Mouse (Mus musculus): ENCODE data around the gene Ccnl1. TPM values are rescaled to one million over a fixed set of nuclear protein-coding genes. Genes with fewer than 3 reads are reported as not detected.

The Ccnl1 gene
- polyA plus RNA-seq (2015; fragmentation: Nextera tagmentation; extraction: Ambion mirVana): 109 and 110 TPM in 2 replicates

- H3K9ac ChIP-seq: peak within 1 kb of the TSS; percentile 96
- H3K27me3 ChIP-seq (replicated peaks): no peaks in the 10 kb centered on the region
- peaks cover 11% of the 10 kb centered on the region for H3K36me3 ChIP-seq
- no peaks in the 10 kb centered on the region for H3K9me3 ChIP-seq
- peaks cover 14% of the 10 kb centered on the region for H3K4me1 ChIP-seq
- peak; percentile 95 for ATAC-seq (ENCODE audit: insufficient read depth, low FRiP score, low read depth)
- H3K27ac ChIP-seq: peak within 1 kb of the TSS; percentile 100
- peak within 1 kb of the TSS; percentile 66 for H3K4me2 ChIP-seq
- WGBS: under 1% methylated on average over 54 of the region's 70 CpGs
- peak within 1 kb of the TSS; percentile 98 for H3K4me3 ChIP-seq (replicated peaks)
Observed at GRCm38 (mm10) chr3:65958102-65958839, at the start of gene Ccnl1. Gene Ccnl1, minus strand, starts transcription at chr3:65958249.

- no peak for ATAC-seq (ENCODE audit: insufficient read depth, low FRiP score, low read depth)
- WGBS: 78% methylated on average over 4 of the region's 4 CpGs
- Histone ChIP-seq H3K4me2 (no peak overlapping the region), H3K4me3 (replicated peaks) (no peak overlapping the region), H3K36me3 (no peaks in the 10 kb centered on the region), H3K9me3 (no peaks in the 10 kb centered on the region), H3K4me1 (no peaks in the 10 kb centered on the region), H3K9ac (no peak overlapping the region), H3K27ac (no peak overlapping the region), H3K27me3 (replicated peaks) (no peaks in the 10 kb centered on the region)
Observed at GRCm38 (mm10) chr3:66004989-66005388, 46.9 kb upstream of the Ccnl1 start.

GRCm38 (mm10) chr3:66004220-66004951 lies 46.3 kb upstream of the Ccnl1 start:
- 64% methylated on average over 7 of the region's 7 CpGs for WGBS
- no peak overlapping the region for H3K4me3 ChIP-seq (replicated peaks)
- ATAC-seq (ENCODE audit: insufficient read depth, low FRiP score, low read depth): no peak
- H3K27ac ChIP-seq: no peak overlapping the region
- H3K9me3 ChIP-seq: no peaks in the 10 kb centered on the region
- no peak overlapping the region for H3K9ac ChIP-seq
- H3K4me2 ChIP-seq: no peak overlapping the region
- no peaks in the 10 kb centered on the region for H3K4me1 ChIP-seq
- H3K27me3 ChIP-seq (replicated peaks): no peaks in the 10 kb centered on the region
- H3K36me3 ChIP-seq: no peaks in the 10 kb centered on the region

GRCm38 (mm10) chr3:66000400-66000799 lies 42.4 kb upstream of the Ccnl1 start:
- Histone ChIP-seq H3K9me3 (no peaks in the 10 kb centered on the region), H3K27me3 (replicated peaks) (no peaks in the 10 kb centered on the region), H3K9ac (no peak overlapping the region), H3K27ac (no peak overlapping the region), H3K4me2 (no peak overlapping the region), H3K4me3 (replicated peaks) (no peak overlapping the region), H3K4me1 (no peaks in the 10 kb centered on the region), H3K36me3 (no peaks in the 10 kb centered on the region)
- no peak for ATAC-seq (ENCODE audit: insufficient read depth, low FRiP score, low read depth)
- WGBS: 82% methylated on average over 2 of the region's 2 CpGs

- Histone ChIP-seq H3K4me2 (no peak overlapping the region), H3K9ac (no peak overlapping the region), H3K4me3 (replicated peaks) (no peak overlapping the region), H3K36me3 (no peaks in the 10 kb centered on the region), H3K9me3 (no peaks in the 10 kb centered on the region), H3K4me1 (no peaks in the 10 kb centered on the region), H3K27me3 (replicated peaks) (no peaks in the 10 kb centered on the region), H3K27ac (no peak overlapping the region)
- no peak for ATAC-seq (ENCODE audit: insufficient read depth, low FRiP score, low read depth)
- WGBS: 57% methylated on average over 7 of the region's 7 CpGs
Observed at GRCm38 (mm10) chr3:65997360-65998008, 39.4 kb upstream of the Ccnl1 start.

GRCm38 (mm10) chr3:65992395-65993340 lies 34.6 kb upstream of the Ccnl1 start:
- Histone ChIP-seq H3K9me3 (no peaks in the 10 kb centered on the region), H3K27ac (no peak overlapping the region), H3K9ac (no peak overlapping the region), H3K4me1 (no peaks in the 10 kb centered on the region), H3K36me3 (no peaks in the 10 kb centered on the region), H3K4me3 (replicated peaks) (no peak overlapping the region), H3K4me2 (no peak overlapping the region), H3K27me3 (replicated peaks) (no peaks in the 10 kb centered on the region)
- no peak for ATAC-seq (ENCODE audit: insufficient read depth, low FRiP score, low read depth)
- whole genome bisulfite sequencing: 74% methylated on average over 11 of the region's 11 CpGs

- no peak overlapping the region for H3K9ac ChIP-seq
- no peaks in the 10 kb centered on the region for H3K27me3 ChIP-seq (replicated peaks)
- H3K4me1 ChIP-seq: no peaks in the 10 kb centered on the region
- H3K4me3 ChIP-seq (replicated peaks): no peak overlapping the region
- WGBS: 9% methylated on average over 3 of the region's 3 CpGs
- H3K36me3 ChIP-seq: no peaks in the 10 kb centered on the region
- no peak overlapping the region for H3K4me2 ChIP-seq
- H3K27ac ChIP-seq: no peak overlapping the region
- no peaks in the 10 kb centered on the region for H3K9me3 ChIP-seq
- no peak for ATAC-seq (ENCODE audit: insufficient read depth, low FRiP score, low read depth)
Observed at GRCm38 (mm10) chr3:65990957-65991646, 33.1 kb upstream of the Ccnl1 start.

GRCm38 (mm10) chr3:65990524-65990923 lies 32.5 kb upstream of the Ccnl1 start:
- no peak overlapping the region for H3K4me2 ChIP-seq
- H3K4me1 ChIP-seq: no peaks in the 10 kb centered on the region
- 73% methylated on average over 4 of the region's 4 CpGs for WGBS
- H3K36me3 ChIP-seq: no peaks in the 10 kb centered on the region
- ATAC-seq (ENCODE audit: insufficient read depth, low FRiP score, low read depth): no peak
- no peak overlapping the region for H3K27ac ChIP-seq
- H3K4me3 ChIP-seq (replicated peaks): no peak overlapping the region
- H3K27me3 ChIP-seq (replicated peaks): no peaks in the 10 kb centered on the region
- no peak overlapping the region for H3K9ac ChIP-seq
- no peaks in the 10 kb centered on the region for H3K9me3 ChIP-seq

GRCm38 (mm10) chr3:65988711-65989495 lies 30.9 kb upstream of the Ccnl1 start:
- ATAC-seq (ENCODE audit: insufficient read depth, low FRiP score, low read depth): no peak
- 63% methylated on average over 8 of the region's 8 CpGs for WGBS

GRCm38 (mm10) chr3:65976296-65976695 lies 18.2 kb upstream of the Ccnl1 start:
- no peaks in the 10 kb centered on the region for H3K9me3 ChIP-seq
- no peak overlapping the region for H3K4me3 ChIP-seq (replicated peaks)
- no peaks in the 10 kb centered on the region for H3K27me3 ChIP-seq (replicated peaks)
- 61% methylated on average over 3 of the region's 3 CpGs for WGBS
- no peak for ATAC-seq (ENCODE audit: insufficient read depth, low FRiP score, low read depth)
- H3K4me2 ChIP-seq: no peak overlapping the region
- H3K4me1 ChIP-seq: no peaks in the 10 kb centered on the region; the same call in 1 of the 2 replicates
- no peaks in the 10 kb centered on the region for H3K36me3 ChIP-seq
- H3K27ac ChIP-seq: 0 out of 2 replicates have a peak overlapping the region, but pooled peaks have one; percentile 3
- H3K9ac ChIP-seq: no peak overlapping the region

More at GRCm38 (mm10) chr3:65988711-65989495, 30.9 kb upstream of the Ccnl1 start:
- Histone ChIP-seq H3K4me2 (no peak overlapping the region), H3K9ac (no peak overlapping the region), H3K27me3 (replicated peaks) (no peaks in the 10 kb centered on the region), H3K4me3 (replicated peaks) (no peak overlapping the region), H3K4me1 (no peaks in the 10 kb centered on the region), H3K36me3 (no peaks in the 10 kb centered on the region), H3K9me3 (no peaks in the 10 kb centered on the region), H3K27ac (no peak overlapping the region)

Measured in stomach, embryonic 15.5 days (tissue).